Mouse (Mus musculus): Measurements from ENCODE around the gene Slc16a10.

DNA sequence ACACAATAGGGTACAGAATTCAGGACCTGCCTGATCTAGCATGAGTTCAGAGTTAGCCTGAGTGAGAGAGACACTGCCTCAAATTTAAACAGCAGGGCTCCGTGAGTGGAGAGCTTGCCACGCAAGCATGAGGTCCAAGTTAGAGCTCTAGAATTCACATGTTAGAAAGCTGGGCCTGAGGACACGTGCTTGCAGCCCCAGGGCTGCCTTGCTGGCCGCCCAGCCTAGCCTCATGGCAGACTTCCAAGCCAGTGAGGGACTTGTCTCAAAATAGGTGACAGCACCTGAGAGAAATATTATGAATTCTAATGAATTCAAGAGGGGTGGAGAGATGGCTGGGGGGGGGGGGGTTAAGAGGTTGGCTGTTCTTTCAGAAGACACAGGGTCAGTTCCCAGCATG, 134.1 kb downstream of the Slc16a10 start:
- TF ChIP-seq CTCF (IDR thresholded peaks at IDR 0.05; ENCODE audit: low read depth) (no peak), EP300 (IDR thresholded peaks at IDR 0.05; ENCODE audit: low read depth) (no peak)
